Mouse (Mus musculus) monocyte, adult 5-6 weeks (primary cell): ENCODE results near the gene Pbx1. TPM values are rescaled to one million over a fixed set of nuclear protein-coding genes. Genes with fewer than 3 reads are reported as not detected.
"Not testable (repeated sequence)": the region's sequence is repeated elsewhere in the genome, so short reads cannot be mapped to it uniquely, and the experiment has no call there.

Experiments used
- ATAC-seq: fragments of 153-309, 156-312 bp; replicated peaks from 2 replicates; pipeline ENCODE4 v1.8.0; 2017; ENCODE audit warnings: mild to moderate bottlenecking; ENCODE audit not compliant: low TSS enrichment, insufficient number of reproducible peaks, severe bottlenecking, poor library complexity, low FRiP score
- total RNA-seq: library from RNA; stranded (forward); fragments of 200-1000, 200-491, 200-594 nt; gene quantifications from 3 replicates; pipeline ENCODE4 v1.2.3, GENCODE M21; 2017

The Pbx1 gene
- 5.0 to 7.4 TPM (median 5.4 TPM) in 3 replicates for total RNA-seq

- not testable (repeated sequence) for ATAC-seq
Observed at GRCm38 (mm10) chr1:168432232-168432280, at the start of gene Pbx1. Gene Pbx1 (minus strand): TSS chr1:168432270.

- no peak for ATAC-seq
Observed at GRCm38 (mm10) chr1:168479626-168480025, 47.6 kb upstream of the Pbx1 start.

GRCm38 (mm10) chr1:168478829-168479228 lies 46.8 kb upstream of the Pbx1 start:
- no peak for ATAC-seq

GRCm38 (mm10) chr1:168476917-168477316 lies 44.8 kb upstream of the Pbx1 start:
- no peak for ATAC-seq

GRCm38 (mm10) chr1:168476216-168476897 lies 44.3 kb upstream of the Pbx1 start:
- ATAC-seq = no peak

GRCm38 (mm10) chr1:168475579-168476208 lies 43.6 kb upstream of the Pbx1 start:
- no peak for ATAC-seq

GRCm38 (mm10) chr1:168473255-168474069 lies 41.4 kb upstream of the Pbx1 start:
- ATAC-seq = no peak

GRCm38 (mm10) chr1:168472545-168473254 lies 40.6 kb upstream of the Pbx1 start:
- no peak for ATAC-seq

GRCm38 (mm10) chr1:168459426-168459825 lies 27.4 kb upstream of the Pbx1 start:
- no peak for ATAC-seq

- no peak for ATAC-seq
Observed at GRCm38 (mm10) chr1:168457191-168457747, 25.2 kb upstream of the Pbx1 start.

GRCm38 (mm10) chr1:168455178-168455577 lies 23.1 kb upstream of the Pbx1 start:
- ATAC-seq = no peak

- no peak for ATAC-seq
Observed at GRCm38 (mm10) chr1:168433671-168434070, 1.6 kb upstream of the Pbx1 start.

- ATAC-seq = peak; percentile 100
Observed at GRCm38 (mm10) chr1:168432281-168432725, 233 bp upstream of the Pbx1 start.

- no peak for ATAC-seq
Observed at GRCm38 (mm10) chr1:168431711-168432231, 299 bp downstream of the Pbx1 start.

GRCm38 (mm10) chr1:168430868-168431710 lies 981 bp downstream of the Pbx1 start:
- no peak for ATAC-seq

- no peak for ATAC-seq
Observed at GRCm38 (mm10) chr1:168429856-168430644, 2.0 kb downstream of the Pbx1 start.

GRCm38 (mm10) chr1:168429406-168429805 lies 2.7 kb downstream of the Pbx1 start:
- ATAC-seq = no peak
